Mouse (Mus musculus) CH12.LX (cell line): ENCODE results near the gene Gm49673. TPM values are rescaled to one million over a fixed set of nuclear protein-coding genes. Genes with fewer than 3 reads are reported as not detected.

Source experiments
- DNase-seq: peaks from one replicate; pipeline ENCODE4 v3.0.0-alpha.2; 2013; ENCODE audit errors: extremely low read depth
- H3K27ac ChIP-seq: 2 replicates; pipeline ENCODE4 v1.5.1; 2012; ENCODE audit warnings: low read depth, mild to moderate bottlenecking, control low read depth, moderate library complexity; ENCODE audit not compliant: insufficient read depth
- H3K27me3 ChIP-seq: replicated peaks from 2 replicates; pipeline ENCODE3; 2012; ENCODE audit warnings: inconsistent platforms
- H3K36me3 ChIP-seq, 2 experiments: replicated peaks in 1 of 2; 2 replicates each; pipeline versions ENCODE3 to v1.6.1; 2012; ENCODE audit warnings: inconsistent platforms in 1 of 2, low read length in 1 of 2, mild to moderate bottlenecking in 1 of 2, mixed read lengths in 1 of 2, moderate library complexity in 1 of 2; ENCODE audit not compliant: control insufficient read depth in 1 of 2, insufficient read depth in 1 of 2
- H3K4me1 ChIP-seq, 2 experiments: 2 replicates each; pipeline ENCODE4 v1.6.1; 2012; ENCODE audit warnings: inconsistent platforms in 1 of 2, moderate library complexity in 1 of 2; ENCODE audit not compliant: insufficient read depth in 2 of 2, control insufficient read depth in 1 of 2
- H3K4me2 ChIP-seq: 2 replicates; pipeline ENCODE4 v1.6.1; 2012; ENCODE audit warnings: low read depth, mild to moderate bottlenecking, control low read depth; ENCODE audit not compliant: poor library complexity, insufficient read depth, severe bottlenecking
- H3K4me3 ChIP-seq, 3 experiments: fragments of 150-350 bp in 1 of 3; sonication (generic) in 1 of 3; replicated peaks in 1 of 3; 2 replicates each; pipeline versions ENCODE3 to v1.5.1; 2011 to 2012; ENCODE audit warnings: low read depth in 2 of 3, low read length in 2 of 3, mild to moderate bottlenecking in 2 of 3, moderate library complexity in 2 of 3, control low read depth in 1 of 3, improper control_type of control experiment in 1 of 3, inconsistent platforms in 1 of 3, mixed read lengths in 1 of 3; ENCODE audit not compliant: poor library complexity in 1 of 3
- H3K79me2 ChIP-seq: replicated peaks from 2 replicates; pipeline ENCODE4 v1.6.1; 2012; ENCODE audit warnings: mild to moderate bottlenecking, moderate library complexity; ENCODE audit not compliant: control insufficient read depth, poor library complexity, insufficient read depth, severe bottlenecking; ENCODE audit errors: extremely low read depth
- H3K9ac ChIP-seq: 2 replicates; pipeline ENCODE4 v1.6.1; 2012; ENCODE audit warnings: low read depth, mild to moderate bottlenecking, control low read depth, moderate library complexity; ENCODE audit not compliant: insufficient read depth
- H3K9me3 ChIP-seq: replicated peaks from 2 replicates; pipeline ENCODE3; 2012; ENCODE audit warnings: low read length, inconsistent platforms, mixed read lengths
- CHD1 ChIP-seq: IDR thresholded peaks from 2 replicates; pipeline ENCODE4 v1.6.1; 2012; ENCODE audit warnings: low read depth, low read length, improper control_type of control experiment, inconsistent platforms
- ELF1 ChIP-seq: IDR thresholded peaks from 2 replicates; pipeline ENCODE4 v1.6.1; 2014; ENCODE audit warnings: low read depth, mild to moderate bottlenecking, inconsistent platforms, low read length, improper control_type of control experiment
- ETS1 ChIP-seq: conservative IDR thresholded peaks from 2 replicates; pipeline ENCODE4 v1.6.1; 2012; ENCODE audit warnings: low read depth, mild to moderate bottlenecking, inconsistent platforms, low read length, improper control_type of control experiment, moderate library complexity
- GABPA ChIP-seq: IDR thresholded peaks from 2 replicates; pipeline ENCODE4 v1.6.1; 2012; ENCODE audit warnings: low read depth, low read length, improper control_type of control experiment, inconsistent platforms; ENCODE audit not compliant: insufficient replicate concordance
- MAX ChIP-seq: IDR thresholded peaks from 2 replicates; pipeline ENCODE4 v1.6.1; 2011; ENCODE audit warnings: low read length, improper control_type of control experiment
- MAZ ChIP-seq: IDR thresholded peaks from 2 replicates; pipeline ENCODE4 v1.6.1; 2012; ENCODE audit warnings: low read depth, mild to moderate bottlenecking, inconsistent platforms, low read length, improper control_type of control experiment, moderate library complexity
- NELFE ChIP-seq: IDR thresholded peaks from 2 replicates; pipeline ENCODE4 v1.6.1; 2011; ENCODE audit warnings: low read depth, low read length, improper control_type of control experiment
- NRF1 ChIP-seq: IDR thresholded peaks from 2 replicates; pipeline ENCODE4 v1.6.1; 2014; ENCODE audit warnings: low read depth, mild to moderate bottlenecking, inconsistent platforms, low read length, improper control_type of control experiment, moderate library complexity
- POLR2AphosphoS2 ChIP-seq: IDR thresholded peaks from 2 replicates; pipeline ENCODE4 v1.6.1; 2011; ENCODE audit warnings: low read depth, low read length, improper control_type of control experiment
- SMC3 ChIP-seq: IDR thresholded peaks from 2 replicates; pipeline ENCODE4 v1.6.1; 2011; ENCODE audit warnings: low read depth, low read length, improper control_type of control experiment
- TBP ChIP-seq: conservative IDR thresholded peaks from 2 replicates; pipeline ENCODE4 v1.6.1; 2011; ENCODE audit warnings: low read depth, low read length, improper control_type of control experiment
- TCF12 ChIP-seq: IDR thresholded peaks from 2 replicates; pipeline ENCODE4 v1.6.1; 2014; ENCODE audit warnings: low read depth, mild to moderate bottlenecking, inconsistent platforms, low read length, improper control_type of control experiment
- ZKSCAN1 ChIP-seq: IDR thresholded peaks from 2 replicates; pipeline ENCODE4 v1.6.1; 2012; ENCODE audit warnings: low read depth, inconsistent platforms, low read length, improper control_type of control experiment, borderline replicate concordance
- dilution Hi-C: fragments of 300-500 bp; cut with MboI; formaldehyde crosslinking; loops from 2 replicates; pipeline ENCODE4 v1.14.3; 2020; ENCODE audit warnings: low sequenced_read_pairs; ENCODE audit not compliant: extremely low pct_unique_long_range_greater_than_20kb, extremely low pct_ligation_motif_present
- in situ Hi-C: fragments of 300-500 bp; cut with MboI; formaldehyde crosslinking; loops from 3 replicates; pipeline ENCODE4 v1.14.3; 2019; ENCODE audit warnings: low sequenced_read_pairs, low pct_ligation_motif_present, low pct_unique_long_range_greater_than_20kb, mixed read lengths
- polyA plus RNA-seq: library from polyadenylated mRNA; unstranded; fragments of >175 nt; gene quantifications from 2 replicates; pipeline ENCODE4 v1.2.1, GENCODE M21; 2012; ENCODE audit warnings: low read depth; ENCODE audit not compliant: insufficient read length
- total RNA-seq, 2 experiments: library from RNA; depleted of rRNA; stranded (reverse); fragments of 300-350 nt in 1 of 2; fragments of >200 nt in 1 of 2; gene quantifications; 2 replicates each; pipeline ENCODE4 v1.2.3; 2012 to 2014

The Gm49673 gene
- total and polyA plus RNA-seq, 3 experiments = 0.10 TPM; not detected in 2

- TF ChIP-seq TCF12 (no peak), ETS1 (no peak), MAX (no peak), NRF1 (no peak), POLR2AphosphoS2 (no peak), GABPA (no peak), CHD1 (no peak), NELFE (no peak), ZKSCAN1 (no peak), MAZ (no peak)
- H3K4me2 ChIP-seq = no peak overlapping the region
Measured at GRCm38 (mm10) chr17:8183815-8184214, 36.2 kb upstream of the Gm49673 start.

GRCm38 (mm10) chr17:8177090-8177489, 29.5 kb upstream of the Gm49673 start:
- no peak overlapping the region for H3K9ac ChIP-seq
- DNase-seq = no peak
- no peak overlapping the region for H3K27ac ChIP-seq
- H3K4me3 ChIP-seq = no peak overlapping the region
- in situ Hi-C loops = no loop called here
- H3K4me1 ChIP-seq = peaks cover 0 to 2% of the 10 kb centered on the region in 2 experiments; a peak in 1 of 4 replicates
- TF ChIP-seq TBP = no peak
- TF ChIP-seq ELF1 = no peak
- TF ChIP-seq ETS1 = no peak
- TF ChIP-seq ZKSCAN1 = no peak
- peaks cover 57 to 87% of the 10 kb centered on the region in 2 experiments for H3K36me3 ChIP-seq
- dilution Hi-C loops = no loop called here
- H3K9me3 ChIP-seq = no peaks in the 10 kb centered on the region
- no peaks in the 10 kb centered on the region for H3K27me3 ChIP-seq
- no peaks in the 10 kb centered on the region for H3K79me2 ChIP-seq
- no peak overlapping the region for H3K4me2 ChIP-seq

More at GRCm38 (mm10) chr17:8183815-8184214, 36.2 kb upstream of the Gm49673 start:
- Histone ChIP-seq H3K9me3 (no peaks in the 10 kb centered on the region), H3K27ac (no peak overlapping the region), H3K27me3 (no peaks in the 10 kb centered on the region), H3K79me2 (no peaks in the 10 kb centered on the region), H3K4me1 (peaks cover 0 to 5% of the 10 kb centered on the region in 2 experiments; a peak in 1 of 4 replicates), H3K4me3 (no peak overlapping the region), H3K9ac (no peak overlapping the region), H3K36me3 (peaks cover 60 to 89% of the 10 kb centered on the region in 2 experiments)
- dilution Hi-C loops (no loop called here), in situ Hi-C loops (no loop called here)
- no peak for DNase-seq

GRCm38 (mm10) chr17:8171081-8171480, 23.5 kb upstream of the Gm49673 start:
- H3K27me3 ChIP-seq = no peaks in the 10 kb centered on the region
- DNase-seq = peak; percentile 49
- peaks cover 40 to 67% of the 10 kb centered on the region in 2 experiments for H3K36me3 ChIP-seq
- H3K4me3 ChIP-seq = no peak overlapping the region
- dilution Hi-C loops = no loop called here
- no peak overlapping the region for H3K27ac ChIP-seq
- H3K9ac ChIP-seq = no peak overlapping the region
- no peak overlapping the region for H3K4me2 ChIP-seq
- H3K4me1 ChIP-seq = peaks cover 9 to 40% of the 10 kb centered on the region in 2 experiments
- no peaks in the 10 kb centered on the region for H3K9me3 ChIP-seq
- H3K79me2 ChIP-seq = no peaks in the 10 kb centered on the region
- TF ChIP-seq ETS1 (peak; percentile 51), NELFE (no peak), TBP (no peak), SMC3 (no peak)
- TF ChIP-seq, all 38 proteins: peak for 1
- in situ Hi-C loops = no loop called here
